Mouse (Mus musculus) midbrain, postnatal 0 days (tissue): ENCODE measurements around the gene Nup85. TPM values are rescaled to one million over a fixed set of nuclear protein-coding genes. Genes with fewer than 3 reads are reported as not detected.

Experiments used
- ATAC-seq: fragments of 200-750 bp; cut with Nextera tagmentation; 2 replicates; pipeline ENCODE4 v1.8.0; 2017; ENCODE audit warnings: moderate number of reproducible peaks, mild to moderate bottlenecking, moderate TSS enrichment, moderate library complexity; ENCODE audit not compliant: low FRiP score
- DNase-seq: peaks from one replicate; pipeline ENCODE4 v3.0.0-alpha.2; 2015; ENCODE audit warnings: low spot score
- H3K27ac ChIP-seq: fragments of 300-500 bp; sonication (generic); 2 replicates; pipeline ENCODE4 v1.5.1; 2014; ENCODE audit warnings: low read depth, mild to moderate bottlenecking, low read length, mixed read lengths
- H3K27me3 ChIP-seq: fragments of 300-500 bp; sonication (generic); 2 replicates; pipeline ENCODE4 v1.6.1; 2014; ENCODE audit warnings: low read length, control low read depth, mixed read lengths; ENCODE audit not compliant: insufficient read depth
- H3K36me3 ChIP-seq: fragments of 300-500 bp; sonication (generic); 2 replicates; pipeline ENCODE4 v1.6.1; 2014; ENCODE audit warnings: low read length, control low read depth, mixed read lengths; ENCODE audit not compliant: insufficient read depth
- H3K4me1 ChIP-seq: fragments of 300-500 bp; sonication (generic); 2 replicates; pipeline ENCODE4 v1.6.1; 2014; ENCODE audit warnings: mild to moderate bottlenecking, control low read depth, antibody characterized with exemption, low read length, mixed read lengths; ENCODE audit not compliant: insufficient read depth
- H3K4me2 ChIP-seq: fragments of 300-500 bp; sonication (generic); 2 replicates; pipeline ENCODE4 v1.6.1; 2014; ENCODE audit warnings: low read depth, mild to moderate bottlenecking, low read length, mixed read lengths; ENCODE audit not compliant: poor library complexity, severe bottlenecking
- H3K4me3 ChIP-seq: fragments of 300-500 bp; sonication (generic); 2 replicates; pipeline ENCODE4 v1.5.1; 2014; ENCODE audit warnings: low read depth, mild to moderate bottlenecking, low read length, moderate library complexity
- H3K9ac ChIP-seq: fragments of 300-500 bp; sonication (generic); replicated peaks from 2 replicates; pipeline ENCODE4 v1.6.1; 2014; ENCODE audit warnings: mild to moderate bottlenecking, low read length, moderate library complexity, mixed read lengths; ENCODE audit not compliant: poor library complexity, severe bottlenecking
- H3K9me3 ChIP-seq: fragments of 300-500 bp; sonication (generic); 2 replicates; pipeline ENCODE4 v1.6.1; 2016; ENCODE audit warnings: low read length, control low read depth
- CTCF ChIP-seq: IDR thresholded peaks from 2 replicates; pipeline ENCODE4 v1.5.1; 2016; ENCODE audit warnings: antibody characterized with exemption, mild to moderate bottlenecking
- WGBS: fragments of 180-500 bp; shearing (Covaris S2); extraction: QIAGEN DNeasy Blood & Tissue Kit; methylation state at CpG from one replicate; pipeline ENCODE4 v1.1.7; 2014; 5-methylcytosine and 5-hydroxymethylcytosine counted together
- polyA plus RNA-seq: library from polyadenylated mRNA; unstranded; fragments of >200 nt; fragmentation: Nextera tagmentation; extraction: Ambion mirVana; gene quantifications from 2 replicates; pipeline ENCODE4 v1.2.1, GENCODE M21; 2015
- total RNA-seq: library from RNA; depleted of rRNA; stranded (reverse); fragments of >200 nt; gene quantifications from 2 replicates; pipeline ENCODE4 v1.2.3, GENCODE M21; 2014

Nup85 gene
- total and polyA plus RNA-seq, 2 experiments from 2014 or later, result 59.5 to 75.6 TPM

DNA sequence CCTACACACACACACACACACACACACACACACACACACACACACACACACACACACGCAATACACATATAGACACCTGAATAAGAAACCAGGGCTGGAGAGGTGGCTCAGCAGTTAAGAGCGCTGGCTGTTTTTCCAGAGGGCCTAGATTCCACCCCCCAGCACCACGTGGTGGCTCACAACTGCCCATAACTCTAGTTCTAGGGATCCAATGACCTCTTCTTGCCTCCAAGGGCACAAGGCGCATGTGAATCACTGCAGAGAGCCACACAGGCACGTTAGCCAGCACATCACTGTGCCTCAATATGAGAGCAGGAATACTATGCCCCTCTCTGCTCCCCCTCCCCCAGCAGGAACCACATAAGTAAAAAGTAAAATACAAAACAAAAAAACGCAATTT, 52.7 kb downstream of the Nup85 start:
- Histone ChIP-seq H3K27ac (no peak overlapping the region), H3K9ac (no peak overlapping the region), H3K9me3 (no peaks in the 10 kb centered on the region), H3K27me3 (no peaks in the 10 kb centered on the region), H3K4me1 (no peaks in the 10 kb centered on the region), H3K36me3 (peaks cover 27% of the 10 kb centered on the region), H3K4me3 (no peak overlapping the region), H3K4me2 (no peak overlapping the region)
- no peak for ATAC-seq
- DNase-seq, result no peak
- WGBS, result 87% methylated on average over 6 of the region's 6 CpGs
- TF ChIP-seq CTCF, result no peak

DNA sequence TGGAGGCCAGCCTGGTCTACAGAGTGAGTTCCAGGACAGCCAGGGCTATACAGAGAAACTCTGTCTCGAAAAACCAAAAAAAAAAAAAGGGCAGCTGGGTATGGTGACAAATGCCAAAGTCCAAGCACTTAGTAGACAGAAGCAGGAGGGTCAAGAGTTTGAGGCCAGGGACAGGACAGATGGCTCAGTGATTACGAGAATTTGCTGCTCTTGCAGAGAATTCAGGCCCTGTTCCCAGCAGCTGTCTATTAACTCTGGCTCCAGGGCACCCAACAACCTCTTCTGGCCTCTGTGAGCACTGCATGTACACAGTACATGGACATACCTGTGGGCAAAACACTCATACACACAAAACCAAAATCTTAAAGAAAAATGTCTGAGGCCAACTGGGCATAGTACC, 53.8 kb downstream of the Nup85 start:
- 77% methylated on average over 2 of the region's 2 CpGs for WGBS
- Histone ChIP-seq H3K36me3 (peaks cover 36% of the 10 kb centered on the region), H3K9me3 (no peaks in the 10 kb centered on the region), H3K4me2 (no peak overlapping the region), H3K27ac (no peak overlapping the region), H3K4me3 (no peak overlapping the region), H3K9ac (no peak overlapping the region), H3K4me1 (no peaks in the 10 kb centered on the region), H3K27me3 (no peaks in the 10 kb centered on the region)
- DNase-seq (no peak), ATAC-seq (no peak)
- TF ChIP-seq CTCF, result no peak

DNA sequence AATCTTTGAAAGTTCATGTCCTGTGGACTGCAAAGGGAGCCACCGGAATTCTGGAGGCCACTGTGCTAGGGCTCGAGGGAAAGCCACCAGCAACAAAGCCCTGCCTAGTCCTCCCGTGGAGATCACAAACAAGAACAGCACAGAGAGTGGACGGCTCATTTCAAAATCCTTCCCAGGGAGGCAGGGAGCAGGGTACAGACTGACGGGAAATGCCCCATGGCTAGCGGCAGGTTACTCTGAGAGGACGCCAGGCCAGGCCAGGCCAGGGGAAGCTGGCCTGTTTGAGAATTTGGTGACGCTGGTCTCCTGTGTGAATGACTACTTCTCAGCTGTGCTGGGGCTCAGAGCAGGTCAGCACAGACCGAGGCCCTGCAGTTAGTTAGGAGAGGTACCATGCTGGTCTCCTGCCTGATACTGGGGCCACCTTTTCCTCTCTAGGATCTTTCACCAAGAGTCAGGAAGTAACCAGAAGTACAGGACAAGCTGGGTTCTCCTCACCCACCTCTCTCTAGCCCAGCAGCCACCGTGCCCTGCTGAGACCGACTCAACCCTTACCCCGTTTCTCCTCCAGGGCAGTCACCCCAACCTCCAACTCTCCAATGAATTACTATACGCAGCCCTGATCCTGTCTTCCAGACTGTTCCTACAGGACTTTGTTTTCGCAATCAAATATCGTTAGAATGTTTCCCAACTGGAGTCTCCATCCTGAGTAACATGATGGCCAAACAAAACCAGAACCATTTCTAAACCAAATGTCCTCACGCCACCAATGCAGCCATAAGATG, 54.7 kb downstream of the Nup85 start:
- H3K4me1 ChIP-seq, result no peaks in the 10 kb centered on the region
- TF ChIP-seq CTCF, result no peak
- H3K9ac ChIP-seq, result no peak overlapping the region
- WGBS, result 85% methylated on average over 16 of the region's 16 CpGs
- ATAC-seq (no peak), DNase-seq (no peak)
- no peaks in the 10 kb centered on the region for H3K9me3 ChIP-seq
- no peaks in the 10 kb centered on the region for H3K27me3 ChIP-seq
- no peak overlapping the region for H3K27ac ChIP-seq
- H3K4me3 ChIP-seq, result no peak overlapping the region
- no peak overlapping the region for H3K4me2 ChIP-seq
- peaks cover 38% of the 10 kb centered on the region for H3K36me3 ChIP-seq

DNA sequence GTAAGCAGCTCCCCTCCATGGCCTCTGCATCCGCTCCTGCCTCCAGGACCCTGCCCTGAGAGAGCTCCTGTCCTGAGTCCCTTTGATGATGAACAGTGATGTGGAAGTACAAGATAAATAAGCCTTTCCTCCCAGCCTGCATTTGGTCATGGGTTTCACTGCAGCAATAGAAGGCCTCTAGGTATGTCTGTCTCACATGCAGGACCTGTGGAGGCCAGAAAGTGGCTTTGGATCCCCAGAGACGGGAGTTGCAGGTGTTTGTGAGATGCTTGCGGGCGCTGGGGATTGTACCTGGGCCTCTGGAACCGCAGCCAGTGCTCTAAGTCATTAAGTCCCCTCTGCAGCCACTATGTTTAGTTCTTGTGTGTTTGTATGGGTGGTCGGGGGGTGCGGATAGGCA, 55.7 kb downstream of the Nup85 start:
- Histone ChIP-seq H3K9me3 (no peaks in the 10 kb centered on the region), H3K4me3 (no peak overlapping the region), H3K27ac (no peak overlapping the region), H3K9ac (no peak overlapping the region), H3K36me3 (peaks cover 31% of the 10 kb centered on the region), H3K4me2 (no peak overlapping the region), H3K27me3 (no peaks in the 10 kb centered on the region), H3K4me1 (no peaks in the 10 kb centered on the region)
- no peak for TF ChIP-seq CTCF
- WGBS, result 94% methylated on average over 7 of the region's 7 CpGs
- ATAC-seq (no peak), DNase-seq (no peak)

DNA sequence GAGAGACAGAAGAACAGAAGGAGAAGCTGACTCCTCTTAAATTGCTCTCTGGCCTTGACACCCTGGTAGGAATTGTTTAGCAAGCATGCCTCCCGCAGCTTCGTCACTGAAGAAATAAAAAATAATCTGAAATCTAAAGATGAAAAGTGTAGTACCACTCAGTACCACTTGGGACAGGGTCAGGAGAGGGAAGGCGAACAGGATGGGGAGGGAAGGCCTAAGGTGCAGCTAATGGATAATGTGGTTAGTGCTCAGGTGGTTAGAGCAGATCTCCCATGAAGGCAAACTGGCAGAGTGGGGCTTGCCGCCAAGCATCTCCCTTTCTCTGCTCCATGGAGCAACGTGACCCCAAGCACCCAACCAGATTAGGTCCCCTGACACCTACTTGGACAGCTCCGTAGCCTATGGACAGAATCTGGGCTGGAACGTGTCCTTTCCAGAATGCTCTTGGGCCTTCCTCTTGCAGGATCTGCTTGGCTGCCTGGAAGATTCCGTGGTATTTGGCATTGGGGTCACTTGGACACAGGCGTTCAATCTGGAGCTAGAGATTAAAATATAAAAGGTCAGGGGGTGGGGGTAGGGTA, 59.3 kb downstream of the Nup85 start:
- WGBS, result 76% methylated on average over 9 of the region's 9 CpGs

DNA sequence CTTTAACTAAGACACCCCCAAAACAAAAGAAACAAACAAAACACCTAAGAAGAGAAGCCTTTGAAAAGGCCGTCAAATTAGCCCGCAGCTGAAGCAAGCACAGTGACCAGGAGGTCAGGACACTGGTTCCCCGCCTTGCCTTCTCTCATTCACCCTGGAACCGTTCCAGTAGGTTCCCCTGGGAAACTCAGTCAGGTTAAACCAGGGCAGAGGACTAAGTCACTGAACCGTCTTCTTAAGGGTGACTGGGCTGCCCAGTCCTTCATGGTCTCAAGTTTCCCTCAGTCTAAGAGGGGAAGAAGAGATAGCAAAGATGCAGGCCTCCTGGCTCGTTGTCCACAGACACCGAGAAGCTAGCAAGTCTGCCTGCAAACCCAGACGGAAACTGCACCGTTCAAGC, 61.6 kb downstream of the Nup85 start:
- H3K9ac ChIP-seq, result no peak overlapping the region
- no peaks in the 10 kb centered on the region for H3K9me3 ChIP-seq
- no peak for TF ChIP-seq CTCF
- no peak overlapping the region for H3K27ac ChIP-seq
- no peak for DNase-seq
- H3K4me3 ChIP-seq, result no peak overlapping the region
- 84% methylated on average over 9 of the region's 9 CpGs for WGBS
- no peaks in the 10 kb centered on the region for H3K27me3 ChIP-seq
- peaks cover 10% of the 10 kb centered on the region for H3K36me3 ChIP-seq
- no peak overlapping the region for H3K4me2 ChIP-seq
- ATAC-seq, result no peak
- H3K4me1 ChIP-seq, result peaks cover 4% of the 10 kb centered on the region

More for the DNA sequence above, 59.3 kb downstream of the Nup85 start:
- TF ChIP-seq CTCF, result peak; percentile 66
- H3K9ac ChIP-seq, result no peak overlapping the region
- H3K4me1 ChIP-seq, result peaks cover 4% of the 10 kb centered on the region
- H3K4me3 ChIP-seq, result no peak overlapping the region
- H3K27me3 ChIP-seq, result no peaks in the 10 kb centered on the region
- H3K27ac ChIP-seq, result no peak overlapping the region
- H3K9me3 ChIP-seq, result no peaks in the 10 kb centered on the region
- DNase-seq (no peak), ATAC-seq (no peak)
- peaks cover 21% of the 10 kb centered on the region for H3K36me3 ChIP-seq
- no peak overlapping the region for H3K4me2 ChIP-seq
